Mouse (Mus musculus) embryonic facial prominence, embryonic 13.5 days (tissue): ENCODE measurements around the gene Gm17087. TPM values are rescaled to one million over a fixed set of nuclear protein-coding genes. Genes with fewer than 3 reads are reported as not detected.

ENCODE experiments used
- ATAC-seq: fragments of 200-750 bp; cut with Nextera tagmentation; 2 replicates; pipeline ENCODE4 v1.8.0; 2017; ENCODE audit warnings: low read depth; ENCODE audit not compliant: insufficient number of reproducible peaks, insufficient read depth, low FRiP score, low TSS enrichment
- H3K27ac ChIP-seq: fragments of 300-500 bp; sonication (generic); 2 replicates; pipeline ENCODE4 v1.5.1; 2015; ENCODE audit warnings: moderate library complexity, mild to moderate bottlenecking, inconsistent platforms
- H3K27me3 ChIP-seq: fragments of 300-500 bp; sonication (generic); 2 replicates; pipeline ENCODE4 v1.6.1; 2015; ENCODE audit warnings: mild to moderate bottlenecking, inconsistent platforms
- H3K36me3 ChIP-seq: fragments of 300-500 bp; sonication (generic); 2 replicates; pipeline ENCODE4 v1.6.1; 2015; ENCODE audit warnings: mild to moderate bottlenecking, inconsistent platforms
- H3K4me1 ChIP-seq: fragments of 300-500 bp; sonication (generic); 2 replicates; pipeline ENCODE4 v1.6.1; 2015; ENCODE audit warnings: inconsistent platforms
- H3K4me2 ChIP-seq: fragments of 300-500 bp; sonication (generic); 2 replicates; pipeline ENCODE4 v1.6.1; 2015; ENCODE audit warnings: moderate library complexity, mild to moderate bottlenecking, inconsistent platforms
- H3K4me3 ChIP-seq: fragments of 300-500 bp; sonication (generic); 2 replicates; pipeline ENCODE4 v1.5.1; 2015; ENCODE audit warnings: mild to moderate bottlenecking, inconsistent platforms
- H3K9ac ChIP-seq: fragments of 300-500 bp; sonication (generic); 2 replicates; pipeline ENCODE4 v1.6.1; 2015; ENCODE audit warnings: mild to moderate bottlenecking, inconsistent platforms
- H3K9me3 ChIP-seq: fragments of 300-500 bp; sonication (generic); 2 replicates; pipeline ENCODE4 v1.6.1; 2016; ENCODE audit warnings: inconsistent platforms
- WGBS: fragments of 180-500 bp; shearing (Covaris S2); methylation state at CpG from one replicate; pipeline ENCODE4 v1.1.7; 2015; ENCODE audit warnings: mixed read lengths; 5-methylcytosine and 5-hydroxymethylcytosine counted together
- polyA plus RNA-seq: library from polyadenylated mRNA; unstranded; fragments of >200 nt; fragmentation: Nextera tagmentation; extraction: Ambion mirVana; gene quantifications from 2 replicates; pipeline ENCODE4 v1.2.1, GENCODE M21; 2015

Gene Gm17087
- polyA plus RNA-seq, 1 experiment from 2014 or later = not detected

DNA sequence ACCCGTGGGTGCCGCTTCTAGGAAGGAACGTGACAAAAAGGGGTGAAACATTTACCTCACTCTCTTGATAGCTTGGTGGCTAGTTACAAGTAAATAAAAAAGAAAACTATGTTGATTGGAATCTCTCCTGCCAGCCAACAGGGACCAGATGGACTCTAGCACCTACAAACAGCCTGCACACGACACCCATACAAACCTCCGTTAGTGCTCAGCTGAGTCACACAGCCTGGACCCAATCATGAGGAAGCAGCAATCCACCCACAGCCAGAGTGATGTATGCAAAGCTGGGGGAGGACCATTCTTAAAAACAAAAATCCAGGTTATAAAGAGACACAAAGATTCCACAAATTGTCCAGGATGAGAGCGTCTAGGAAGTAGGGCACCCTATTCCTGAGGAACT lies 50.7 kb downstream of the Gm17087 start:
- Histone ChIP-seq H3K9ac (no peak overlapping the region), H3K9me3 (no peaks in the 10 kb centered on the region), H3K4me1 (peaks cover 9% of the 10 kb centered on the region), H3K27ac (no peak overlapping the region), H3K36me3 (no peaks in the 10 kb centered on the region), H3K4me3 (no peak overlapping the region), H3K4me2 (no peak overlapping the region), H3K27me3 (no peaks in the 10 kb centered on the region)
- ATAC-seq = no peak
- WGBS = 77% methylated on average over 6 of the region's 6 CpGs

Other genes starting within 250 kb of the Gm17087 start
- gene Prr18, start 229.5 kb downstream of the Gm17087 start, polyA plus RNA-seq = 0.45 and 0.52 TPM in 2 replicates
- 0.81 and 1.4 TPM in 2 replicates for gene T2, start 211.0 kb downstream of the Gm17087 start, polyA plus RNA-seq
- gene T, start 132.5 kb downstream of the Gm17087 start, polyA plus RNA-seq = 0.99 and 1.0 TPM in 2 replicates
- gene Pde10a, start 41.6 kb downstream of the Gm17087 start, polyA plus RNA-seq = 6.2 and 6.3 TPM in 2 replicates